Mouse (Mus musculus) kidney, adult 2 months (tissue): ENCODE results near the gene Chp1.

Experiments
- CTCF ChIP-seq: fragments of 200-500 bp; conservative IDR thresholded peaks from 2 replicates; pipeline ENCODE4 v1.5.1; 2011; ENCODE audit warnings: low read depth, mild to moderate bottlenecking, control low read depth, low read length, moderate library complexity, mixed read lengths; ENCODE audit not compliant: insufficient read depth, insufficient read length
- POLR2A ChIP-seq: fragments of 200-500 bp; IDR thresholded peaks from one replicate; pipeline ENCODE4 v1.6.1; 2011; ENCODE audit warnings: low read depth, low read length, control low read depth

DNA sequence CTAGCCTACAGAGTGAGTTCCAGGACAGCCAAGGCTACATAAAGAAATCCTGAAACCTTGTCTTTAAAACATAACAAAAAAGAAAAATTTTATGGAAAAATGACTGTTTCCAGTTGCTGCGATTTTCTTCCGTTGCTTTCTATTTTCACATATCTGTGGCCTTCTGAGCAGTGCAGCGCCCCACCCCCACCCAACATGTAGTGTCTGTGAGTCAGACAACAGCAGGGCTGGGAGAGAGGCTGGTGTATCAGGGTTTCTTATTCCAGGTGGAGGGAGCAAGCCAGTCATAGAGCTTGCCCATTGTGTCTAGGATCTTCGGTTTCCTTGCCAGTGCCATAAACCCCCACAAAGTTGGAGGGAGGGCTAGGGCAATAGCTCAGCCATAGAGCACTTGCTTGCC lies 23.7 kb upstream of the Chp1 start:
- TF ChIP-seq POLR2A: no peak
- TF ChIP-seq CTCF: no peak
